Mouse (Mus musculus) megakaryocyte progenitor cell, adult 5-6 weeks (primary cell): ENCODE data around the gene Tfap2b. TPM values are rescaled to one million over a fixed set of nuclear protein-coding genes. Genes with fewer than 3 reads are reported as not detected.

Experiments used
- ATAC-seq: replicated peaks from 2 replicates; pipeline ENCODE4 v1.8.0; 2016; ENCODE audit warnings: mild to moderate bottlenecking, moderate TSS enrichment, inconsistent platforms; ENCODE audit not compliant: poor library complexity
- total RNA-seq, 2 experiments: library from RNA; stranded (forward) in 1 of 2; stranded (reverse) in 1 of 2; fragments of 157-497, 149-512 nt in 1 of 2; fragments of 200-1000 nt in 1 of 2; gene quantifications; 2 replicates each; pipeline versions ENCODE4 v1.2.3 to v1.2.4; 2015 to 2017

Tfap2b gene
- total RNA-seq, 2 experiments from 2014 or later: not detected

DNA sequence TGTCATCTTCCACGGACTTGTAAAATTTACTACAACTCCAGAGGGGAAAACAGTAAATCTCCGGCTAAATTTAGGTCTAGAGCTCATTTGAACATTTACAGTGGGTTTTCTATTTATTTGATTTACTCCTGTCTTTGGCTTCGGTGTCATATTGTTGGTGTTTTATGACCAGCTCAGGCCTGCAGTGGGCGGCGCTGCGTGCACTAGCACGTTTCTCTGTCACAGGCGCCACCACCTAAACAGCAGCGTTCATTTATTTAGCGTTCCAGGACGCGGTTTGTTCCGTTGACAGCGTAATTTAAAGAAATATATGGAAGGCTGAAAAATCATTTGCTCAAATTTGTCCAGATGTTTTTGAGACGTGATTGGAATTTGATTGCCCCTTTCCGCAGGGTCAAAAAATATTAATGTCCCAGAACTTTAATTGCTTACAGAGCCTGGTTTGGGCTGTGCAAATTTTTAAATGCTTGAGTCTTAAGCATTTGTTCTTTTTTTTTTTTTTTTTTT lies 22.9 kb downstream of the Tfap2b start:
- no peak for ATAC-seq

DNA sequence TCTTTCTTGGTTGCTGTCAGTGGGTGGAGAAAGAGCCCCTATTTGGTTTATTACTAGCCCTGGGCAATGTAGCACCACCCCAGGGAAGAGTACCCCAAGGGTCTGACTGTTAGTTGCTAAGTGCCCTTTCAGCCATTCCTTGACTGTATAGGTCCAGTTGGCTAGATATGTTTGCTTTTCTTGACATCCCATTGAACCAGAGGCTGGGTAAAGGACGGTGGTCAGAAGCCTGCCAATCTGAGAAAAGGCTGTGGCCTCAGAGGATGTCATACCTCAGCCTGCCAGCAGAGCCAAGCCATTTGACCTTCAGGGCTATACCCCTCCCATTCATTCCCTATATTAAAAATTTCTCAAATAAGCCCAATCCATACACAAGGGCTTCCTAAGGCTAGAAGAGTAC lies 24.0 kb downstream of the Tfap2b start:
- no peak for ATAC-seq

DNA sequence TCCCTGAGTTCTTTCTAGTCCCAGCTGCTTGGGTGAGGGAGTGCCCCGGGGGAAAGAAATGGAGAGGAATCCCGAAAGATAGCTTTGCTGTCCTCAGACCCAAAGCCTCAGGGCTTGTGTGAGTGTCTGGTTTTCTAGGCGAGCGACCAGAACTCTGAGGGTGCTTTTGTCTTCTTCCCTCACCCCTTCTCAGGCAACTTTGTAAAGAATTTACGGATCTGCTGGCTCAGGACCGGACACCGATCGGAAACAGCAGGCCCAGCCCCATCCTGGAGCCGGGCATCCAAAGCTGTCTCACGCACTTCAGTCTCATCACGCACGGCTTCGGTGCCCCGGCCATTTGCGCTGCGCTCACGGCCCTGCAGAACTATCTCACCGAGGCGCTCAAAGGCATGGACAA lies 25.1 kb downstream of the Tfap2b start:
- no peak for ATAC-seq

DNA sequence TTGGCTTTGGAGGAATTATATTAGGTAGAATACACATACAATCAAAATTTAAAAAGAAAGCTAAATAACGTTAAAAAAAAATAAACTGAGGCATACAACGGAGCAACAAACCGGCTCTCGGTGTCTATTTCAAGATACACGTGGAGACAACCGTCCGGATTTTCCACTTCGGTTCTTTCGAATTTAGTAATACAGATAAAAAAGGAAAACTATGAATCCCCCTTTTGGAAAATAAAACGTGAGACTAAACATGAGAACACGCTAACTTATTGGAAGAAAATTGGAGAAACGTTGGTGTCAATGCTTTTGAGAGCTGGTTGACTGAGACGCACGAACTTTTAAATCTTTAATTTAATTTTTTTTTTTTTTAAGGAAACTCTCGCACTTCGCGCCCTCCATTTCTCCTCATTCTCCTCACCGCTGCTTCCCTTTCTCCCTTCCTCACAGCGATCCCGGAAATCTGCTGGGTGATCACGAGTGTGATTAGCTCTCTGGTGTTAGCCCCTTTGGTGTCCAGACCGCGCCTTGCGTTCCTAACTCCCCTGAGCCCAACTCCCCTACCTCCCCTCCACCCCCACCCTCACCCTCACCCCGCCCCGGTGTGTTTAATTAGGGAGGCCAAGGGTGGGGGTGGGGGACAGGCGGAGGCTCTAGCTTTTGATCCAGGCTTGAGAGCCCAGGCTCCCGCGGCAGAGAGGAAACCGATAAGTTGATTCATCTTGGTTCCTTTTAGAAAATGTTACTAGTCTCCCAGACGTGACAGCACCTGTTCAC lies 25.9 kb downstream of the Tfap2b start:
- no peak for ATAC-seq

DNA sequence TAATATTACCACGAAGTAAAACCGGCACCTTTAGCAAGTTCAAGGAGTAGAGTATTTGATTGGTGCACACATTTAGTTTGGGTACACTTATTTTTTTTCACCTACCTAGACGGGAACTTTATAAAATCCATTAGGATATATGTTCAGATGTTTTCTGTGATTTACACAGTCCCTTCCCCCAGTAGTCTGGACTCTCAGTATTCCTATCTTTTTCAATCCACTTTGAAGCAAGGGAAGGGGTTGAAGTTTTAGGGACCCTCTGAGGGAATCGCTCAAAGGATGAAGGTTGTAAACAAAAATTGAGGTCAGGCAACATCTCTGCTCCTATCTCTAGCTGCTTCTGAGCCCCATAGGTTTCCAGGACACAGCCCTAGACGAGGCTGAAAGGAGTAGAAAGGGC lies 27.3 kb downstream of the Tfap2b start:
- no peak for ATAC-seq

DNA sequence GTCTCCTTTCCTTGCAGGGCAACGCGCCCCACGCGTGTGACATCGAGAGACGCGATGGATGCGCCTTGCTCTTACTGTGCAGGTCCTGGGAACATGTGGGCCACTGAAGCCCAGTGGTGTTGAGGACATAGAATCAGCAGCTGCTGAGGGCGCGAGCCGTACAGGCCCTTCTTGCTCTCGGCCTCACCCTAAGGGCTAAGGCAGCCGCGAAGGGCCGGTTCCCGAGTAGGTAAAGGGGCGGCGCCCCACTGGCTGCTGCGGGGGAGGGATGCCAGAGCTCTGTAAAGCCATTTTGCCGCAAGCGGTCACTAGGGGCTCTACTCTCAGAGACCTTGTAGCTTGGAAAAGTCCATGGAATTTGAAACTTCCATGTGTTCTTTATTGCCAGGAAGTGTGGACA lies 27.9 kb downstream of the Tfap2b start:
- ATAC-seq: no peak

DNA sequence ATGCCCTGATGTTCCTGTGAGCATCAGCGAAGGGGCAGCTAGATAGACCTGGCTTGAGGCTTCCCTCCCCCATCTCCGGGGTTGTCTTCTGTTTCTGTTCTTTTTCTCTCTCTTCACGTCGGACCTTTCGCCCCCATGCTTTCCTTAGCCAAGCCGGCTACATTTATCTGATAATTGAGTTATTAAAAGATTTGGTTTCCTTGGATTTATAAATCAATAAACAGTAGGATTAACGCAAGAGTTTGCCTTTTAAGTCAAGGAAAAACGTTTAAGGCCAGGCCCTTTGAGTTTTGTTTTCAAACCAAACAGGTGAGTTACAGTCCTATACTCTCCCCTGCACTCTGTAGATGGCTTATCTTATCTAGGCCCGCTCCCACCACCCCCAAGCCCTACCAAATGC lies 28.3 kb downstream of the Tfap2b start:
- ATAC-seq: no peak

DNA sequence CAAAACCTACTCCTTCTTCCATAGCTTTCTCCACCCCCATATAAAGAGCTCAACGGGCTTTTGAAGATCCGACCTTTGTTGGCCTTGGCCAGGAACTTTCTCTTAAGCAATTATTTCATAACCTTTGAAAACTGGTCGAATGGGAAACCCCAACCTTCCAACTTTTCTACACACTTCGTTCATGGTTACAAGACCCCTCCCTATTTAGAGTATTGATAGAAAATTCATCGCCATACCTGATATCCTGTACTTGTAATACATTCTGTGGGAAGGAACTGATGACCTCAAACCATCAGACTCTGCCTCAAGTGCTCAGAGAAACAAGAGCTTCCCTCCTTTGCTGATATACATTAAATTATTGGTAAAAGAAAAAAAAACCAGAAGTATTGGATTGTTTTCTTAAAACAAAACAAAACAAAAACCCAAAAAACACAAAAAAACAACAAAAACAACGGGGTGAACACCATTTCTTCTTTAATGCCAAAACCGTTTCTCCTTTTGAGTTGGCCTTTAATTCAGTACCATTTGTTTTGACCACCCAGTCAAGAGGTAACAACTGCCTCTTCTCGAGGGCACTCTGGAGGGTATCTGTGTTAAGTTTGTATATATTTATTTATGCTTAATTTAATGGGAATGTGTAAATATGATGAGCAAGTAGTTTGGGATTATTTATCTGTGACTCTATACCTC lies 29.2 kb downstream of the Tfap2b start:
- ATAC-seq: no peak

DNA sequence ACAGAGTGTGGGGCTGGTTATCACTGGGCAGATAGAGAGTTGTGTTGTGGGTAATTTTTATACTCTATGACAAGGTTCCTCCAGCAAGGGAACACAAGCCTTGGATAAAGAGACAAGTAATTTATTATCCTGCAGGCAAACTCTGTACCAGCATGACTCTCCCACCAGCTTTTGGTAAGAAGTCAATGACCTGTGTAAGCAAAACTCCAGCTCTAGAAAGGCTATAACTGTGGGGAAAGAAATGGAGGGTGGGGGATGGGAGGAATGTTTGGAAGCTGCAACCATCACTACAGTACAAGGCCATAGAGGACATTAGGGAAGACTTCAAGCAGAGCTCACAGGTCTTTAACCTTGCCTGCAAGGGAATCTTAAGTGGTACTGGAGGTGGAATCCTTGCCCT lies 31.3 kb downstream of the Tfap2b start:
- no peak for ATAC-seq

DNA sequence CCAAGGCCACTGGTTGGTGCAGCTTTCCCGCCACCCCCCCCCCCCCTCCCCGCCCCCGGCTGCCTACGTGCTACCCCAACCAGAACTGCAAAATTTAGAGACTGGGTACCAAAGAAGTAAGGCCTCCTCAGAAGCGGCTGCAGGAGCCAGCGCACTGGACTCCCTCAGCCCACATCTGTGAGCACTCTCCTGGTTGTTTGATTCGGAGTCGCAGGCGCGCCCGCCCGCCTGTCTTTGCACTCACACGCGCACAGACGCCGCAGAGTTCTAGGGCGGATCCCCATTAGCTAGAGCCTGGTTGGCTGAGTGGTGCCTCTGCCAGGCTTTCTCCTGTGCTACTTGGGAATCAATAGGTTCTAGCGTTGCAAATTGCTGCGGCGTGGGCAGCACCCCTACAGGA lies 32.6 kb downstream of the Tfap2b start:
- ATAC-seq: no peak

DNA sequence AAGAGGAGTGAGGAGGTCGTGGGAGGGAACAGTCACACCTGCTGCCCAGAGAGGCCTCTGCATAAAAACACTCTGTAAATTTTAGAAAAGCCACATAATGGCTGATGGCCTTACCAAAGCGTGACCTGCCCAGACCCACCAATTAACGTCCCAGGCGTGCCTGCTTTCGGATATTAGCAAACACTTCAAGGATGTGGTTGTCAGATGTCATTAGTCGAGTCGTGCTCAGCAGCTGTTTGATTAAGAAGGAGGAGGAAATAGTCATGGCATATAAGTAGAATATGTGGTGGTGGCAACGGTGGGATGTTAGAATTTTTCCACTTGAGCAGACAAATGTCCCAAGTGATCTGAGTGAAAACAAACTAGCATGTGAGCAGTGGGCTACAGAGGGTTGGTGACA lies 33.3 kb downstream of the Tfap2b start:
- no peak for ATAC-seq

DNA sequence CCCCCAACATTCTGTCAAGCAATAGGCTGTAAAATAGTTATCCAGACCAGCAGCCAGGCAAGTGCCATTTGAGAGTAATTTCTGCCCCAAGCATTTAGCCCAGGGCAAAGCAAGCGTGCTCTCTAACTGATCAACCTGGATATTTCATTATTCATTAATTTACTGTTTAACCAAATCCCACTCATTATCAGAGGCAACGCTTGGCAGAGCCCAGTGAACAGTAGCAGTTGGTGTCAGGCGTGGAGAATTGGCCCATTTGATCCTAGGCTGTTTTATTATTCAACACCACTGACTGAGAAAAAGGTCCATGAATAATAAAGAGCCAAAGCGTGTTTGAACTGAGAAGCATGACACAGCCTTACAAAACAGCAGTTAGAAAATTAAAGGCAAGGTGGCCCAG lies 36.3 kb downstream of the Tfap2b start:
- ATAC-seq: no peak

- ATAC-seq: no peak
Measured at GRCm38 (mm10) chr1:19251286-19251685, 42.6 kb downstream of the Tfap2b start.

DNA sequence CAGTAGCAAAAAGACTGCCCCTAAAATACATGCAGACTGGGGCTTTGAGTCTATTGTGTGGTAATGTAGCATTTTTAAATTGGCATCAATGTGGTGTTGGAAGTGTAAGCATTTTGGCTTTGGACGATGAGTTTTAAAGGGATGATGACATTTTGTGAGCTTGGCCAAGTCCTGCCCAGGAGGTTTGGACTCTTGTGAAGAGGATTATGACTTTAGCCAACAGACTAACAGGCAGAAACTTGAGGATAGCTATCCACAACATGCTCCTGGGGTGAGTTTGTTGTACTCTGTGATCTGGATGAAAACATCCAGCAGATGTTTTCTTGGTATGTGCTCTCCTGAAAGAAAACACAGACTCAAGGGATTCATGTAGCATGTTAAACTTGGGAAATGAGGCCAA lies 60.9 kb downstream of the Tfap2b start:
- ATAC-seq: no peak

Other genes with a start within 250 kb of the Tfap2b start
- not detected in 2 replicates for gene Tfap2d, start 105.9 kb upstream of the Tfap2b start, total RNA-seq (2015)
- not detected in 2 replicates for gene Tfap2d, start 105.9 kb upstream of the Tfap2b start, total RNA-seq (2017)